Mouse (Mus musculus): ENCODE results near the gene Sit1. TPM values are rescaled to one million over a fixed set of nuclear protein-coding genes. Genes with fewer than 3 reads are reported as not detected.

Gene Sit1
- polyA plus RNA-seq, 1 experiment from 2014 or later, result not detected

DNA sequence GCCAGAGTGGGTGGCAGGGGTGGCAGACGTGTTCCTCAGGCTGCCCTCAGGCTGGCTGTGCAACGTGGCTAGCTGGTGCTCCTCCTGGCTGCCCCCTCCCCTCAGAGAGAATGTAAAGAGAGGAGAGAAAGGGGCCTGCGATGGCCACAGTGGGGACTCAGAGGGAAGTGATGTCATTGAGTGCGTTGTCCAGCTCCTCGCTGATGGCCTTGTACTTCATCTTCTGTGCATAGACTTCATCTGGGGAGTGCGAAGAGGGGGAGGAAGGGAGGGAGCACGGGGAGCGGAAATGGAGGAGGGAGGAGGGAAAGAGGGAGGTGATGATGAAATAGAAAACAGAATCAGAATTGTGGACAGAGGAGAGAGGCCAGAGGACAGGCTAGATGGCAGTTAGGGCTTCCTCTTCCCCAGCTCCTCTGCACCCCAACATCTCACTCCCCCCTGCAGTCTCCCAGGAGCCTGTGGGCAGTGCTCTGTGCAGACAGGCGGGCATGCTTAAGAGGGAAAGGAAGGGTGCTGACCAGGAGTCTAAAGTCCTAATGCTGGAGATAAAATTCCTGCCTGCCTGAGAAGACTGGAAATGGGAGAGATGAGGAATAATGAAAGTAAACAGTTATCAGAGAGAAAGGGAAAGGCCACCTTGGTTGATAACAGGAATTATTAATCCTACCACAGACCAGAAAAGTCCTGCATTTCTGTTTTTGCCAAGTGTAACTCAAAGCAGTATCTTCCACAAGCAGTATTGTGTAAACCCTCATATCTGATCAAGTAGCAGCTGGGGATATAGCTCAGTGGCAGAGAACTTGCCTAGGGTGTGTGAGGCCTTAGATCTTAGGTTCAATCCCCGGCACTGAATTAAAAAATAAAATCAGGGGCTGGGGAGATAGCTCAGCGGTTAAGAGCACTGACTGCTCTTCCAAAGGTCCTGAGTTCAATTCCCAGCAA lies 32.5 kb upstream of the Sit1 start:
- Histone ChIP-seq H3K4me2 (ENCODE audit: low read length) (no peak overlapping the region), H3K4me1 (ENCODE audit: control insufficient read depth, insufficient read depth, low read length) (peaks cover 3% of the 10 kb centered on the region; the same call in 1 of the 2 replicates), H3K27ac (replicated peaks; ENCODE audit: low read depth, low read length) (no peak overlapping the region), H3K27me3 (ENCODE audit: control insufficient read depth, insufficient read depth, low read length) (no peaks in the 10 kb centered on the region), H3K36me3 (ENCODE audit: control insufficient read depth, insufficient read depth, low read length) (no peaks in the 10 kb centered on the region), H3K9me3 (ENCODE audit: control insufficient read depth, low read length) (no peaks in the 10 kb centered on the region), H3K9ac (replicated peaks; ENCODE audit: low read length) (no peak overlapping the region), H3K4me3 (replicated peaks; ENCODE audit: low read depth, low read length) (no peak overlapping the region)
- ATAC-seq (ENCODE audit: low FRiP score, low TSS enrichment) (no peak), DNase-seq (no peak)
- 76% methylated on average over 11 of the region's 11 CpGs for WGBS

DNA sequence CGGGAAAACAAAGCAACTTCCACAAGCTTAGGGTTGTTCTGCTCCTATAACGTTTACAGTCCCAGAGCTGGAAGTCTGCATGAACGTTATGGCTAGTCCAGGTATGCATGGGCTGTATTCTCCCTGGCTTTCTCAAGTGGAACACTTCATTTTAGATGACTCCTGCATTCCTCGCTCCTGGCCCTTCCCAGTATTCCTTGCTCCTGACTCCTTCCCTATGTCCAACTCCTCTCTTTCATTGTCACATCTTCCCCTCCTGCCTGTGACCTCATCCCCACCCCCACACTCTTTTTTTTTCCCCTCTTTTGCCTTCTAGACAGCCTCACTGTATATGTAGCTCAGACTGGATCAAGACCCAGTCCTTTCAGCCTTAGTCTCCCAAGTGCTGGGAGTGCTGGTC lies 30.3 kb upstream of the Sit1 start:
- Histone ChIP-seq H3K4me1 (ENCODE audit: control insufficient read depth, insufficient read depth, low read length) (no peaks in the 10 kb centered on the region), H3K9me3 (ENCODE audit: control insufficient read depth, low read length) (no peaks in the 10 kb centered on the region), H3K27me3 (ENCODE audit: control insufficient read depth, insufficient read depth, low read length) (no peaks in the 10 kb centered on the region), H3K36me3 (ENCODE audit: control insufficient read depth, insufficient read depth, low read length) (no peaks in the 10 kb centered on the region), H3K4me2 (ENCODE audit: low read length) (no peak overlapping the region), H3K9ac (replicated peaks; ENCODE audit: low read length) (no peak overlapping the region), H3K27ac (replicated peaks; ENCODE audit: low read depth, low read length) (no peak overlapping the region), H3K4me3 (replicated peaks; ENCODE audit: low read depth, low read length) (no peak overlapping the region)
- WGBS, result 78% methylated on average over 4 of the region's 4 CpGs
- DNase-seq (no peak), ATAC-seq (ENCODE audit: low FRiP score, low TSS enrichment) (no peak)

- no peak for ATAC-seq (ENCODE audit: low FRiP score, low TSS enrichment)
- H3K27ac ChIP-seq (replicated peaks; ENCODE audit: low read depth, low read length), result no peak overlapping the region
- no peak overlapping the region for H3K4me2 ChIP-seq (ENCODE audit: low read length)
- no peak for DNase-seq
- no peak overlapping the region for H3K9ac ChIP-seq (replicated peaks; ENCODE audit: low read length)
- 81% methylated on average over 4 of the region's 4 CpGs for WGBS
- H3K4me3 ChIP-seq (replicated peaks; ENCODE audit: low read depth, low read length), result no peak overlapping the region
- H3K36me3 ChIP-seq (ENCODE audit: control insufficient read depth, insufficient read depth, low read length), result no peaks in the 10 kb centered on the region
- H3K4me1 ChIP-seq (ENCODE audit: control insufficient read depth, insufficient read depth, low read length), result peaks cover 4% of the 10 kb centered on the region; the same call in 1 of the 2 replicates
- no peaks in the 10 kb centered on the region for H3K9me3 ChIP-seq (ENCODE audit: control insufficient read depth, low read length)
- H3K27me3 ChIP-seq (ENCODE audit: control insufficient read depth, insufficient read depth, low read length), result no peaks in the 10 kb centered on the region; the same call in 1 of the 2 replicates
Observed at GRCm38 (mm10) chr4:43513300-43513699, 29.8 kb upstream of the Sit1 start.

- Histone ChIP-seq H3K9ac (replicated peaks; ENCODE audit: low read length) (no peak overlapping the region), H3K4me1 (ENCODE audit: control insufficient read depth, insufficient read depth, low read length) (peaks cover 4% of the 10 kb centered on the region; the same call in 1 of the 2 replicates), H3K27me3 (ENCODE audit: control insufficient read depth, insufficient read depth, low read length) (no peaks in the 10 kb centered on the region; the same call in 1 of the 2 replicates), H3K4me3 (replicated peaks; ENCODE audit: low read depth, low read length) (no peak overlapping the region), H3K9me3 (ENCODE audit: control insufficient read depth, low read length) (no peaks in the 10 kb centered on the region), H3K27ac (replicated peaks; ENCODE audit: low read depth, low read length) (no peak overlapping the region), H3K4me2 (ENCODE audit: low read length) (no peak overlapping the region), H3K36me3 (ENCODE audit: control insufficient read depth, insufficient read depth, low read length) (no peaks in the 10 kb centered on the region)
- DNase-seq, result no peak
- 73% methylated on average over 7 of the region's 7 CpGs for WGBS
- ATAC-seq (ENCODE audit: low FRiP score, low TSS enrichment), result no peak
Observed at GRCm38 (mm10) chr4:43512653-43513052, 29.1 kb upstream of the Sit1 start.

- DNase-seq, result no peak
- Histone ChIP-seq H3K36me3 (ENCODE audit: control insufficient read depth, insufficient read depth, low read length) (no peaks in the 10 kb centered on the region), H3K9me3 (ENCODE audit: control insufficient read depth, low read length) (no peaks in the 10 kb centered on the region), H3K9ac (replicated peaks; ENCODE audit: low read length) (no peak overlapping the region), H3K4me3 (replicated peaks; ENCODE audit: low read depth, low read length) (no peak overlapping the region), H3K27me3 (ENCODE audit: control insufficient read depth, insufficient read depth, low read length) (no peaks in the 10 kb centered on the region; the same call in 1 of the 2 replicates), H3K27ac (replicated peaks; ENCODE audit: low read depth, low read length) (no peak overlapping the region), H3K4me2 (ENCODE audit: low read length) (no peak overlapping the region), H3K4me1 (ENCODE audit: control insufficient read depth, insufficient read depth, low read length) (peaks cover 4% of the 10 kb centered on the region; the same call in 1 of the 2 replicates)
- no peak for ATAC-seq (ENCODE audit: low FRiP score, low TSS enrichment)
- WGBS, result 85% methylated on average over 19 of the region's 19 CpGs
Observed at GRCm38 (mm10) chr4:43511675-43512454, 28.3 kb upstream of the Sit1 start.

GRCm38 (mm10) chr4:43509109-43509508 lies 25.6 kb upstream of the Sit1 start:
- DNase-seq, result no peak
- no peak for ATAC-seq (ENCODE audit: low FRiP score, low TSS enrichment)

DNA sequence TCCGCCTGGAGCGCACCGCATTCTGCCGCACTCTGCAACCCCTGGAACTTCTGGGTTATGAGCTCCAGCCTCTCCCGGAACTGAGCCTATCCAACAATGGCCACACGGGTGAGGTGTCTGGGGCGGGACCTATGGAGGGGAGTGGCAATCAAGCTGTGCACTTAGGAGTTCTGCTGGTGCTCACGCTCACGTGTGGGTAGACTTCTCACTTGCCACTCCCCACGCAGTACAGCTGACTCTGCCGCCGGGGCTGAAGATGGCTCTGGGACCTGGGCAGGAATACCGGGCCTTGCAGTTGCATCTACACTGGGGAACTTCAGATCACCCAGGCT lies 25.1 kb upstream of the Sit1 start:
- 0 out of 2 replicates have a peak overlapping the region, but pooled peaks have one; percentile 16 for H3K9ac ChIP-seq (replicated peaks; ENCODE audit: low read length)
- DNase-seq (peak; percentile 24), ATAC-seq (ENCODE audit: low FRiP score, low TSS enrichment) (no peak)

More at GRCm38 (mm10) chr4:43509109-43509508, 25.6 kb upstream of the Sit1 start:
- Histone ChIP-seq H3K4me2 (ENCODE audit: low read length) (no peak overlapping the region), H3K9ac (replicated peaks; ENCODE audit: low read length) (no peak overlapping the region), H3K27ac (replicated peaks; ENCODE audit: low read depth, low read length) (no peak overlapping the region), H3K9me3 (ENCODE audit: control insufficient read depth, low read length) (no peaks in the 10 kb centered on the region), H3K27me3 (ENCODE audit: control insufficient read depth, insufficient read depth, low read length) (no peaks in the 10 kb centered on the region; the same call in 1 of the 2 replicates), H3K36me3 (ENCODE audit: control insufficient read depth, insufficient read depth, low read length) (no peaks in the 10 kb centered on the region), H3K4me1 (ENCODE audit: control insufficient read depth, insufficient read depth, low read length) (peaks cover 4% of the 10 kb centered on the region; the same call in 1 of the 2 replicates), H3K4me3 (replicated peaks; ENCODE audit: low read depth, low read length) (no peak overlapping the region)
- WGBS, result 37% methylated on average over 9 of the region's 9 CpGs

DNA sequence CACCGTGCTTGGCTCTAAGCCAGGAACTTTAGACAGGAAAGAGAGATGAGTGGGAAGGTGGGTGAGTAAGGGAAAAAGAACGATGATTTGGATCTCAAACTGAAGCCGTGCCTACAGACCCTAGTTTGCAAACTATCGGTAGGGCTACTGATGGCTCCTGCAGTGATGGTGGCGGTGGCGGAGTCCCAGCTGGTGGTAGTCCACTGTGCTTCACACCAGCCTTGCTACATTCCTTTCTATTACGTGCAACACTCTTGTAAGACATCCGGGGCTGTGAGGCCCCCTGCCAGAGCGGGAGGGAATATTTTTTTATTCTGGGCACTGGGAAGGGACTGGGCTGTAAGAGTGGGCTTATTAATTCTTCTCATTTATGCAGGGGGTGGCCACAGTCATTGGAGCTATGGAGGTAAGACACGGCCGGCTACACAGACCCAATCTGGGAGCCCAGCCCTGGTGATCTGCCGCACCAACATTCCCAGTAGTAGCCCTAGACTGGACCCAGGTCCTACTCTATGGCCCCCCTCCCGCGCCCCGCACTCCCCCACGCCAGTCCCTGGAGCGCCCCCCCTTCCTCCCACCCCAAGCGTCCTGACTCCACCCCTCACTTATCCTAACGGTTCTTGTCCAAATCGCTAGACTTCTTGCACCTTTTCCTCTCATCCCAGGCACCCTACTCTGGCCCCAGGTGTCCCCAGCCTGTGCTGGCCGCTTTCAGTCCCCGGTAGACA lies 24.6 kb upstream of the Sit1 start:
- H3K9ac ChIP-seq (replicated peaks; ENCODE audit: low read length), result 0 out of 2 replicates have a peak overlapping the region, but pooled peaks have one; percentile 16
- no peak for ATAC-seq (ENCODE audit: low FRiP score, low TSS enrichment)

More for the DNA sequence above, 25.1 kb upstream of the Sit1 start:
- Histone ChIP-seq H3K36me3 (ENCODE audit: control insufficient read depth, insufficient read depth, low read length) (no peaks in the 10 kb centered on the region), H3K9me3 (ENCODE audit: control insufficient read depth, low read length) (no peaks in the 10 kb centered on the region), H3K4me1 (ENCODE audit: control insufficient read depth, insufficient read depth, low read length) (peaks cover 4% of the 10 kb centered on the region; the same call in 1 of the 2 replicates), H3K27ac (replicated peaks; ENCODE audit: low read depth, low read length) (no peak overlapping the region), H3K27me3 (ENCODE audit: control insufficient read depth, insufficient read depth, low read length) (no peaks in the 10 kb centered on the region; the same call in 1 of the 2 replicates), H3K4me3 (replicated peaks; ENCODE audit: low read depth, low read length) (peak overlapping the region; percentile 21), H3K4me2 (ENCODE audit: low read length) (peak overlapping the region; percentile 50)
- WGBS, result 11% methylated on average over 13 of the region's 13 CpGs

More for the DNA sequence above, 24.6 kb upstream of the Sit1 start:
- Histone ChIP-seq H3K4me2 (ENCODE audit: low read length) (peak overlapping the region; percentile 50), H3K4me1 (ENCODE audit: control insufficient read depth, insufficient read depth, low read length) (peaks cover 4% of the 10 kb centered on the region; the same call in 1 of the 2 replicates), H3K27ac (replicated peaks; ENCODE audit: low read depth, low read length) (no peak overlapping the region), H3K36me3 (ENCODE audit: control insufficient read depth, insufficient read depth, low read length) (no peaks in the 10 kb centered on the region), H3K9me3 (ENCODE audit: control insufficient read depth, low read length) (no peaks in the 10 kb centered on the region), H3K4me3 (replicated peaks; ENCODE audit: low read depth, low read length) (peak overlapping the region; percentile 21), H3K27me3 (ENCODE audit: control insufficient read depth, insufficient read depth, low read length) (no peaks in the 10 kb centered on the region; the same call in 1 of the 2 replicates)
- peak; percentile 15 for DNase-seq
- 12% methylated on average over 22 of the region's 22 CpGs for WGBS

Data from midbrain, embryonic 14.5 days (tissue).